Mouse (Mus musculus) forelimb bud, embryonic 11.5 days (tissue): ENCODE data around the gene 1700017B05Rik.
"Not testable (repeated sequence)": the region's sequence is repeated elsewhere in the genome, so short reads cannot be mapped to it uniquely, and the experiment has no call there.

Experiments
- DNase-seq: peaks from one replicate; pipeline ENCODE4 v3.0.0-alpha.2; 2012; ENCODE audit warnings: low read depth, low spot score

1700017B05Rik gene

DNA sequence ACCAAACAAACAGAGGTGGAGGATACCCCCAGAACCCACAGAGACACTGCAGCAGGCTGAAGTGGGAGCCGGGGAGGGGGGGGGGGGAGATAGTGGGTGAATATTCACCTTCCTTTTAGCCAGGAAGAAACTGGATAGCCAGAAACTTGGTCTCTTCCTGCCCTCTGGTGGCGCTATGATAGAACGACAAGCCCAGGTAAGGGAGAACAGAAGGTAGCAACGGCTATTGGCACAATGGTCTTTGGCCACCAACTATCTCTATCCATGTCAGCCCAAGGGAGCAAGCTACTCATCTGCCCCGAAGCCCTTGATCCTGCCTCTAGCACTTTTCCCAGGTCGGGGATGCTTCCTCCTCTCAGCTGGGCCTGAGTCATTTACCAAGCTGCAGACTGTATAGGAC is 42.1 kb downstream of the 1700017B05Rik start:
- peak; percentile 46 for DNase-seq

DNA sequence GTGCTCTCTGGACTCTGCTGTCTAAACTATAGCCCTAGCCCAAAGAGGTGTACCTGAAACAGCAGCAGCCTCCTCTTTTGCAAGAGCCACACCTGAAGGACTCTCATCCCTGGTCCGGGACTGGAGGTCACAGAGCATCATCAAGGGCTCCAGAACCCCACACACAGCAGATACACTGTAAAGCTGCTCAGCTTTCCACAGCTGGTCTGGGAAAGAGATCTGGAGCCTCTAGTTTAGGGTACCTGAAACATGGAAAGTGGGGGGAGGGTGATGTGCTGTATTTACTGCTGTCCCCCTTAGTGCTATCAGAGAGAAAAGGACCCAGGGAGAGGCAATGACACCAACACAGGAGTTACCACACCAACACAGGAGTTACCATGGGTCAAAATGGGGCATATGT is 42.9 kb downstream of the 1700017B05Rik start:
- no peak for DNase-seq

DNA sequence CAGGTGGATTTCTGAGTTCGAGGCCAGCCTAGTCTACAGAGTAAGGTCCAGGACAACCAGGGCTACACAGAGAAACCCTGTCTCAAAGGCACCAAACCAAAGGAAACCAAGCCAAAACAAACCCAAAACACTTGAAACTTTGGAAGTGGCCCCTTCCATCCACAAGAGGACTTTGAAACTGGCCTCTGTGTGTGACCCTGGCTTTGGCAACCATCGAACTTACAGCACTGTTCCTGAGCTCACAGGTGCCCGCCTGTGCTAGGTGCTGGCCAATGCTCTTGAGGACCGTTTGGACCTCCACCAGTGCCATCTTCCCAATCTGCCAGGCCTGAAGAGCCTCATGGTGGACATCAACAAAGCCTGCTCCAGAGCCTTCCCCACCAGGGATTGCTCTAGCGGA is 43.6 kb downstream of the 1700017B05Rik start:
- no peak for DNase-seq

DNA sequence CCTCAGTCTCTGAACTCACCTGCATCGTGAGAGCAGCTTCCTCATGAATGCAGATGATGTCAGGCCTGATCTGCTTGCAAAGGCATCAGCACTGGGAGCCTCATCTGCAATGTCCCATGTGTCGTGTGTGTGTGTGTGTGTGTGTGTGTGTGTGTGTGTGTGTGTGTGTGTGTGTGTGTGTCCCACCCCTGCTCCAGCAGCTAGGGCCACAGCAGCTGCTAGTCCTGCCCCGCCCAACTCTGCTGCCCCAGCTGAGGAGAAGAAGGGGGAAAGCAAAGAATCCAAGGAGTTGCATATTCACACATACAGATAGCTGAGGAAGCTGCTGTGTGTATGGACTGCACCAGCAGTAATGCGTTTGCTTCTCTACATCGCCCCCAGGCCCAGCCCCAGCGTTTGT is 45.2 kb downstream of the 1700017B05Rik start:
- DNase-seq: no peak

DNA sequence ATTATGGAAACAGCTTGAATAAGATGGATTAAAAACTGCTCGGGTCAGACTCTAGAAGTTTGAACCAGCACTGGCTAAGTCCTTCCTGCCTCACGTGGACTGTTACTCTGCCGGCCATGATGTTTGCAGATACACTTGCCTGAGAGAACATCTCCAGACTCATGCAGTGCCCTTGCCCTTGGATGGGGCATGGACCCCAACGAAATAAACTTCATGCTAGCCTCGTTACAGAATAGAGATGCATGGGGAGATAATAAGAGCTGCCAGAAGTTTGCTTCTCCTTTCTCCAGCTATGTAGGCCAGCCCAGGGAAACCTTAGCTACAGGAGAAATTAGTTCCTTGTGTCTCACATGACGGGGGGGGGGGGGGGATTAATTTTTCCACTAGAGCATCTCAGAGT is 47.9 kb downstream of the 1700017B05Rik start:
- no peak for DNase-seq

DNA sequence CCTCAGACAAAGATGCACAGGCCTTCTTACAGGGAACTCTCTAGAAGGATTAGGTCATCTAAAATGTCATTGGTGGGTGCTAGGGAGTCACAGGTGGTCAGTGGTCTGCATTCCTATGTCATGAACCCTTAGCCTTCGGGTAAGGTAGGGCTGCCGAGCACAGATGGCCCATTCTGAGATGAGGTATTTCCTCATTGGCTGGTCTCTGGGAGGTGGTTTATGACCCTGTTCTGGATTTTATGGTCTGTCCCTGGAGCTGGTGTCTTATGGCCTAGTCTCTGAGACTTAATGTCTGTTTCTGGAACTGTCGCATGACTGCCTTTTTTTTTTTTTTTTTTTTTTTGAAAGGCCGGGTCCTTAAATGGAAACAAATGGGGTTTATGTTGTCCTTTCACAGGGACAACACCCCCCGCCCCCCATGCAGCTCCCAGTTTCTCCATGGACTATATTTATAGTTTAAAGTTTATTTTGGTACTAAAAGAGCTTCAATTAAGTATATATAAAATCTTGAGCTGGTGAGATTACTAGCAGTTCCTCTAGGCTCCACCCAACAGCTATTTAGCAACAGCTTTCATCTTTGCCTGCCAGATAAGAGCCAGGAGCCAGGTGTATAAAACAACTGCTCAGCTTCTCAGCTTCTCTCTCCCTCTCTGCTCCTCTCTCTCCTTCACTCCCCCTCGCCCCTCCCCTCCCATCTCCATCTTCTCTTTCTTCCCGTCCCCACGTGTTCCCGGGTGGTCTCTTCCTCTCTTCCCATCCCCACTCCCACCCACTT is 49.8 kb downstream of the 1700017B05Rik start:
- DNase-seq: peak; percentile 38

DNA sequence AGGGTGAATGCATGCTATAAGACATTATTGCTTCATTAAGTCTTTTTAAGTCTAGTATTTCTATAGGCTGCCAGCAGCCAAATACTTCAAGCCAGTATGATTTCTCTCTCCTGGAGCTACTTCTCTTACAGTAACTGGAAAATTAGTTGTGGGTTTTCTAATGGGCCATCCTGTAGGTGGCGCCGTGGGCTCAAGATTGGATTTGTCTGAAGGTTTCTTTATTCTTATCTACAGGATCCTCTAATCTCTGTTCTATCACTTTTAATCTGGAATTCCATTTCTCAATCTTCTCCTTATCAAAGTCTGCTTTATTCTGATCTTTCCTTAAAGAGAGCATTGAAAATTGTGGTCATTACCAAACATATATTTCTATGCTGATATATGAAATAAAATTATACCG is 53.1 kb downstream of the 1700017B05Rik start:
- no peak for DNase-seq

DNA sequence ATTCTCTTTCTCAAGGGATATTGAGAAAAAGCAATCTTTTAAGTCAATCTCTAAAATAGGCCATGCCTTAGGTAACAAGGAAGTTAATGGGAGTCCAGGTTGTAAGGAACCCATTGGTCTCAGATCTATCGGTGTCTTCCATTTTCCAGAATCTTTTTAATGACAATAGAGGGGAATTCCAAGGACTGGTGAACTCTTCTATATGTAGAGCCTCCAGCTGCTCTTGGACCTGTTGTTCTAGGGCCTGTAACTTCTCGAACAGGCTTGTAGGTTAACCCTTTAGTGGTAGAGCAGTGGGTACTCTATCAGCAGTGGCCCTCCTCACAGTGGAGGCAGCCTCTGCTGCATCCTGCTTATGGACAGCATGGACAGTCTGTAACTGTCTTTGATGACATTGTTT is 55.5 kb downstream of the 1700017B05Rik start:
- no peak for DNase-seq

DNA sequence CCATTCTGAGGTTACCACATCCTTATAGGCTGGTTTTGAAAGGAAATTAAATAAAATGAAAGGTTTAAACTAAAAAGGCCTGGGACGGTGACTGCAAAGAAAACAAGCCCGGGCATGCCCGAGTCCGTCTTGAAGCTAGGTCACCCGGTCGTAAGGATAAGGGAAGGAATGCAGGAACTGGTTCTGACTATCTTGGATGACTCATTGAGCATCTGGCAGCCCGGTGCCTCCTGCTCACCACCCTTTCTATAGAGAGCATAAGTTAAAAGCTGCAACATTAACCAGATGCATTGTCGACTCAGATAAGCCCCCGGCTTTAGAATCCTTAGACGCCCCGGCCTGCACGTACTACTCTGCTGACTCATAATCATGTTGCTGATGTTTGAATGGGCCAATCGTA is 58.8 kb downstream of the 1700017B05Rik start:
- not testable (repeated sequence) for DNase-seq
